Mouse (Mus musculus) testis, adult 2 months (tissue): ENCODE measurements at regions not wholly inside any gene's neighbourhood (a gene's known extent, or its start where the extent isn't known, plus 50 kb on each side); places are given as distances from the start of the nearest gene placed in this dataset.

Experiments
- CTCF ChIP-seq: fragments of 200-500 bp; IDR thresholded peaks from 2 replicates; pipeline ENCODE4 v1.5.1; 2012; ENCODE audit warnings: low read depth, mild to moderate bottlenecking, inconsistent platforms, low read length, moderate library complexity; ENCODE audit not compliant: control insufficient read depth, insufficient read depth, insufficient replicate concordance
- POLR2A ChIP-seq: fragments of 200-500 bp; IDR thresholded peaks from 2 replicates; pipeline ENCODE4 v1.6.1; 2012; ENCODE audit warnings: low read depth, mild to moderate bottlenecking, inconsistent platforms, low read length, moderate library complexity; ENCODE audit not compliant: control insufficient read depth

DNA sequence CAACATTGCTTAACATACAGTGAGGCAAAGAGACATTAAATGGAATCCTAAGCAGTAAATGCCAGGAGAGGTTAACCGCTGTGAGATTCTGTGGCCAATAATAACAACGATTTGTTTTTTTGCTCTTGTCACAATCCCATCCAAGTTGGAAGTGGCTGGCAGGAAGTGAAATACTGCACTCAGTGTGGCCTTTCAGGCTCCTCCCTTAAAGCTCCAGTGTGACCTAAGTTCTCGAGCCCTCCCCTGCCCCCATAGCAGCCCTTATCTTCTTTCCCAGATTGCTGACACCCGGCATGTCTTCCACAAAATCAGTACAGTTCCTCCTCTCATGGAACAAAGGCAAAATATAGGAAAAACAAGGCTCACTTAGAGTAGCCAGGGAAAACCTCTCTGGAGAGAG, 278.1 kb downstream of the Tmsb4x start:
- TF ChIP-seq POLR2A = no peak
- no peak for TF ChIP-seq CTCF
